Mouse (Mus musculus): ENCODE measurements around the gene Cacna1a.

Gene Cacna1a

GRCm38 (mm10) chr8:84637946-84638554, 249.8 kb downstream of the Cacna1a start:
- in situ Hi-C loops (cut with MboI): no loop called here

- in situ Hi-C loops (cut with MboI): no loop called here
These were observed 250.4 kb downstream of the Cacna1a start for GRCm38 (mm10) chr8:84638555-84639161.

GRCm38 (mm10) chr8:84639162-84640009, 251.1 kb downstream of the Cacna1a start:
- in situ Hi-C loops (cut with MboI): no loop called here

- in situ Hi-C loops (cut with MboI): no loop called here
These were observed 251.9 kb downstream of the Cacna1a start for GRCm38 (mm10) chr8:84640010-84640588.

- in situ Hi-C loops (cut with MboI): no loop called here
These were observed 252.5 kb downstream of the Cacna1a start for GRCm38 (mm10) chr8:84640617-84641294.

GRCm38 (mm10) chr8:84641578-84642361, 253.5 kb downstream of the Cacna1a start:
- in situ Hi-C loops (cut with MboI): no loop called here

- in situ Hi-C loops (cut with MboI): no loop called here
These were observed 254.8 kb downstream of the Cacna1a start for GRCm38 (mm10) chr8:84643019-84643418.

- in situ Hi-C loops (cut with MboI): no loop called here
These were observed 258.6 kb downstream of the Cacna1a start for GRCm38 (mm10) chr8:84646800-84647199.

- in situ Hi-C loops (cut with MboI): no loop called here
These were observed 259.2 kb downstream of the Cacna1a start for GRCm38 (mm10) chr8:84647461-84647901.

GRCm38 (mm10) chr8:84650213-84650612, 262.0 kb downstream of the Cacna1a start:
- in situ Hi-C loops (cut with MboI): no loop called here

GRCm38 (mm10) chr8:84653092-84653631, 264.9 kb downstream of the Cacna1a start:
- in situ Hi-C loops (cut with MboI): no loop called here

GRCm38 (mm10) chr8:84654597-84654996, 266.4 kb downstream of the Cacna1a start:
- in situ Hi-C loops (cut with MboI): no loop called here

- in situ Hi-C loops (cut with MboI): no loop called here
These were observed 267.3 kb downstream of the Cacna1a start for GRCm38 (mm10) chr8:84655336-84656190.

- in situ Hi-C loops (cut with MboI): no loop called here
These were observed 267.9 kb downstream of the Cacna1a start for GRCm38 (mm10) chr8:84656191-84656525.

GRCm38 (mm10) chr8:84656641-84657126, 268.4 kb downstream of the Cacna1a start:
- in situ Hi-C loops (cut with MboI): no loop called here

GRCm38 (mm10) chr8:84657203-84657602, 269.0 kb downstream of the Cacna1a start:
- in situ Hi-C loops (cut with MboI): no loop called here

- in situ Hi-C loops (cut with MboI): no loop called here
These were observed 269.4 kb downstream of the Cacna1a start for GRCm38 (mm10) chr8:84657680-84658079.

GRCm38 (mm10) chr8:84658951-84659350, 270.7 kb downstream of the Cacna1a start:
- in situ Hi-C loops (cut with MboI): no loop called here

GRCm38 (mm10) chr8:84659936-84660818, 271.9 kb downstream of the Cacna1a start:
- in situ Hi-C loops (cut with MboI): no loop called here

Data from mature B cell (primary cell).